Mouse (Mus musculus) C2C12 (cell line): ENCODE measurements around the gene Lrrc4c. TPM values are rescaled to one million over a fixed set of nuclear protein-coding genes. Genes with fewer than 3 reads are reported as not detected.

Experiments used
- H3K27me3 ChIP-seq: one replicate; pipeline ENCODE4 v1.6.1; 2011; ENCODE audit not compliant: control insufficient read depth, insufficient read depth, insufficient read length
- H3K36me3 ChIP-seq: one replicate; pipeline ENCODE4 v1.6.1; 2011; ENCODE audit not compliant: control insufficient read depth, insufficient read depth
- H3K4me3 ChIP-seq: one replicate; pipeline ENCODE4 v1.5.1; 2011; ENCODE audit warnings: mild to moderate bottlenecking, control low read depth; ENCODE audit not compliant: poor library complexity, insufficient read depth, severe bottlenecking
- H3K79me2 ChIP-seq: one replicate; pipeline ENCODE4 v1.6.1; 2011; ENCODE audit not compliant: control insufficient read depth, insufficient read depth
- H3K79me3 ChIP-seq: one replicate; pipeline ENCODE4 v1.6.1; 2011; ENCODE audit warnings: low read depth, control low read depth
- H3ac ChIP-seq: one replicate; pipeline ENCODE3; 2011; ENCODE audit warnings: low read depth; ENCODE audit not compliant: control insufficient read depth, insufficient read length
- CEBPB ChIP-seq: IDR thresholded peaks from one replicate; pipeline ENCODE4 v1.6.1; 2011; ENCODE audit warnings: low read depth, mild to moderate bottlenecking, control low read depth, moderate library complexity
- CTCF ChIP-seq: IDR thresholded peaks from one replicate; pipeline ENCODE4 v1.5.1; 2011; ENCODE audit not compliant: control insufficient read depth, insufficient read depth, insufficient read length
- FOSL1 ChIP-seq: IDR thresholded peaks from one replicate; pipeline ENCODE4 v1.8.0; 2011; ENCODE audit warnings: mild to moderate bottlenecking, low read length; ENCODE audit not compliant: poor library complexity, insufficient read depth, severe bottlenecking
- MAX ChIP-seq: IDR thresholded peaks from one replicate; pipeline ENCODE4 v1.6.1; 2011; ENCODE audit warnings: mild to moderate bottlenecking, control low read depth
- MYOD1 ChIP-seq: IDR thresholded peaks from one replicate; pipeline ENCODE4 v1.6.1; 2011; ENCODE audit warnings: low read depth; ENCODE audit not compliant: control insufficient read depth, insufficient read length
- MYOG ChIP-seq: IDR thresholded peaks from one replicate; pipeline ENCODE4 v1.6.1; 2011; ENCODE audit not compliant: control insufficient read depth, insufficient read length; ENCODE audit errors: extremely low read depth
- USF1 ChIP-seq: IDR thresholded peaks from one replicate; pipeline ENCODE4 v1.6.1; 2011; ENCODE audit warnings: low read depth, mild to moderate bottlenecking, control low read depth, moderate library complexity
- polyA plus RNA-seq: library from polyadenylated mRNA; unstranded; fragments of >200 nt; fragmentation: generic; extraction: Trizol; gene quantifications from one replicate; pipeline ENCODE4 v1.2.1, GENCODE M21; 2012; ENCODE audit warnings: missing spikeins

The Lrrc4c gene
- polyA plus RNA-seq, 1 experiment = 1.6 TPM

- no peak for TF ChIP-seq MYOD1
- no peak for TF ChIP-seq MAX
- no peak for TF ChIP-seq CEBPB
- TF ChIP-seq FOSL1 = no peak
- TF ChIP-seq USF1 = no peak
- no peak for TF ChIP-seq MYOG
- no peak for TF ChIP-seq CTCF
- H3K79me3 ChIP-seq = no peaks in the 10 kb centered on the region
- no peaks in the 10 kb centered on the region for H3K27me3 ChIP-seq
- no peak overlapping the region for H3ac ChIP-seq
- H3K36me3 ChIP-seq = no peaks in the 10 kb centered on the region
- no peak overlapping the region for H3K4me3 ChIP-seq
- no peaks in the 10 kb centered on the region for H3K79me2 ChIP-seq
Observed at GRCm38 (mm10) chr2:96316531-96316930, 1.4 kb upstream of the Lrrc4c start.

- Histone ChIP-seq H3K36me3 (no peaks in the 10 kb centered on the region), H3K27me3 (no peaks in the 10 kb centered on the region), H3ac (no peak overlapping the region), H3K79me3 (no peaks in the 10 kb centered on the region), H3K4me3 (no peak overlapping the region), H3K79me2 (no peaks in the 10 kb centered on the region)
- no peak for TF ChIP-seq CEBPB
- TF ChIP-seq MYOG = no peak
- no peak for TF ChIP-seq CTCF
- TF ChIP-seq MAX = no peak
- no peak for TF ChIP-seq FOSL1
- TF ChIP-seq USF1 = no peak
- TF ChIP-seq MYOD1 = no peak
Observed at GRCm38 (mm10) chr2:96318556-96318955, 587 bp downstream of the Lrrc4c start.

GRCm38 (mm10) chr2:96319201-96319600, 1.2 kb downstream of the Lrrc4c start:
- Histone ChIP-seq H3K27me3 (no peaks in the 10 kb centered on the region), H3K36me3 (no peaks in the 10 kb centered on the region), H3K79me3 (no peaks in the 10 kb centered on the region), H3ac (no peak overlapping the region), H3K4me3 (no peak overlapping the region), H3K79me2 (no peaks in the 10 kb centered on the region)
- TF ChIP-seq CEBPB (no peak), MYOD1 (no peak), MYOG (no peak), CTCF (no peak), FOSL1 (no peak), USF1 (no peak), MAX (no peak)

- Histone ChIP-seq H3K79me2 (no peaks in the 10 kb centered on the region), H3K36me3 (no peaks in the 10 kb centered on the region), H3K79me3 (no peaks in the 10 kb centered on the region), H3ac (no peak overlapping the region), H3K4me3 (no peak overlapping the region), H3K27me3 (no peaks in the 10 kb centered on the region)
- no peak for TF ChIP-seq USF1
- TF ChIP-seq FOSL1 = no peak
- no peak for TF ChIP-seq CTCF
- no peak for TF ChIP-seq CEBPB
- no peak for TF ChIP-seq MYOD1
- no peak for TF ChIP-seq MYOG
- no peak for TF ChIP-seq MAX
Observed at GRCm38 (mm10) chr2:96319649-96320048, 1.7 kb downstream of the Lrrc4c start.

GRCm38 (mm10) chr2:96334652-96335051, 16.7 kb downstream of the Lrrc4c start:
- Histone ChIP-seq H3K27me3 (no peaks in the 10 kb centered on the region), H3ac (no peak overlapping the region), H3K79me2 (no peaks in the 10 kb centered on the region), H3K79me3 (no peaks in the 10 kb centered on the region), H3K36me3 (no peaks in the 10 kb centered on the region), H3K4me3 (no peak overlapping the region)
- TF ChIP-seq USF1 = no peak
- no peak for TF ChIP-seq MYOG
- TF ChIP-seq FOSL1 = no peak
- no peak for TF ChIP-seq MYOD1
- TF ChIP-seq MAX = no peak
- no peak for TF ChIP-seq CEBPB
- TF ChIP-seq CTCF = no peak

GRCm38 (mm10) chr2:96337354-96337753, 19.4 kb downstream of the Lrrc4c start:
- Histone ChIP-seq H3K4me3 (no peak overlapping the region), H3K79me2 (no peaks in the 10 kb centered on the region), H3K36me3 (no peaks in the 10 kb centered on the region), H3ac (no peak overlapping the region), H3K27me3 (no peaks in the 10 kb centered on the region), H3K79me3 (no peaks in the 10 kb centered on the region)
- TF ChIP-seq FOSL1 = no peak
- no peak for TF ChIP-seq MYOG
- TF ChIP-seq USF1 = no peak
- no peak for TF ChIP-seq MAX
- no peak for TF ChIP-seq CTCF
- TF ChIP-seq CEBPB = no peak
- no peak for TF ChIP-seq MYOD1
